Mouse (Mus musculus) lung, embryonic 15.5 days (tissue): ENCODE measurements around the gene Morc2a. TPM values are rescaled to one million over a fixed set of nuclear protein-coding genes. Genes with fewer than 3 reads are reported as not detected.

Experiments
- ATAC-seq: fragments of 200-750 bp; cut with Nextera tagmentation; 2 replicates; pipeline ENCODE4 v1.8.0; 2017; ENCODE audit warnings: moderate number of reproducible peaks, borderline replicate concordance; ENCODE audit not compliant: low FRiP score, low TSS enrichment; ENCODE audit errors: extremely low read depth
- H3K27ac ChIP-seq: fragments of 300-500 bp; sonication (generic); 2 replicates; pipeline ENCODE4 v1.5.1; 2015; ENCODE audit warnings: moderate library complexity, mild to moderate bottlenecking, inconsistent platforms
- H3K27me3 ChIP-seq: fragments of 300-500 bp; sonication (generic); 2 replicates; pipeline ENCODE4 v1.6.1; 2015; ENCODE audit warnings: inconsistent platforms
- H3K36me3 ChIP-seq: fragments of 300-500 bp; sonication (generic); 2 replicates; pipeline ENCODE4 v1.6.1; 2015; ENCODE audit warnings: inconsistent platforms
- H3K4me1 ChIP-seq: fragments of 300-500 bp; sonication (generic); 2 replicates; pipeline ENCODE4 v1.6.1; 2015; ENCODE audit warnings: inconsistent platforms
- H3K4me2 ChIP-seq: fragments of 300-500 bp; sonication (generic); 2 replicates; pipeline ENCODE4 v1.6.1; 2015; ENCODE audit warnings: inconsistent platforms, mild to moderate bottlenecking, moderate library complexity
- H3K4me3 ChIP-seq: fragments of 300-500 bp; sonication (generic); 2 replicates; pipeline ENCODE4 v1.5.1; 2015; ENCODE audit warnings: mild to moderate bottlenecking, inconsistent platforms
- H3K9ac ChIP-seq: fragments of 300-500 bp; sonication (generic); 2 replicates; pipeline ENCODE4 v1.6.1; 2015; ENCODE audit warnings: inconsistent platforms
- H3K9me3 ChIP-seq: fragments of 300-500 bp; sonication (generic); 2 replicates; pipeline ENCODE4 v1.6.1; 2016; ENCODE audit warnings: inconsistent platforms
- WGBS: fragments of 180-500 bp; shearing (Covaris S2); methylation state at CpG from one replicate; pipeline ENCODE4 v1.1.7; 2015; 5-methylcytosine and 5-hydroxymethylcytosine counted together
- polyA plus RNA-seq: library from polyadenylated mRNA; unstranded; fragments of >200 nt; fragmentation: Nextera tagmentation; extraction: Ambion mirVana; gene quantifications from 2 replicates; pipeline ENCODE4 v1.2.1, GENCODE M21; 2015

Gene Morc2a
- polyA plus RNA-seq, 1 experiment from 2014 or later: 28.1 TPM

GRCm38 (mm10) chr11:3650141-3650540 is 1.1 kb downstream of the Morc2a start:
- Histone ChIP-seq H3K27me3 (no peaks in the 10 kb centered on the region), H3K4me3 (peak overlapping the region; percentile 92), H3K4me1 (peaks cover 20% of the 10 kb centered on the region), H3K9ac (no peak overlapping the region; the same call in 1 of the 2 replicates), H3K4me2 (peak overlapping the region; percentile 78), H3K36me3 (peaks cover 22% of the 10 kb centered on the region), H3K27ac (no peak overlapping the region), H3K9me3 (no peaks in the 10 kb centered on the region)
- ATAC-seq: no peak
- 92% methylated on average over 6 of the region's 6 CpGs for WGBS

GRCm38 (mm10) chr11:3661964-3662363 is 13.0 kb downstream of the Morc2a start:
- no peak overlapping the region for H3K9ac ChIP-seq
- H3K9me3 ChIP-seq: no peaks in the 10 kb centered on the region
- no peak for ATAC-seq
- no peaks in the 10 kb centered on the region for H3K27me3 ChIP-seq
- no peak overlapping the region for H3K4me3 ChIP-seq
- no peak overlapping the region for H3K27ac ChIP-seq
- no peaks in the 10 kb centered on the region for H3K4me1 ChIP-seq
- WGBS: 88% methylated on average over 2 of the region's 2 CpGs
- H3K4me2 ChIP-seq: no peak overlapping the region
- peaks cover 45% of the 10 kb centered on the region for H3K36me3 ChIP-seq

GRCm38 (mm10) chr11:3667506-3667905 is 18.5 kb downstream of the Morc2a start:
- Histone ChIP-seq H3K4me1 (no peaks in the 10 kb centered on the region), H3K4me2 (no peak overlapping the region), H3K9ac (no peak overlapping the region), H3K9me3 (no peaks in the 10 kb centered on the region), H3K27ac (no peak overlapping the region), H3K27me3 (no peaks in the 10 kb centered on the region), H3K36me3 (peaks cover 73% of the 10 kb centered on the region), H3K4me3 (no peak overlapping the region)
- 82% methylated on average over 3 of the region's 3 CpGs for WGBS
- ATAC-seq: no peak

- Histone ChIP-seq H3K9me3 (no peaks in the 10 kb centered on the region), H3K27me3 (no peaks in the 10 kb centered on the region), H3K9ac (no peak overlapping the region), H3K27ac (no peak overlapping the region), H3K36me3 (peaks cover 77% of the 10 kb centered on the region), H3K4me1 (no peaks in the 10 kb centered on the region), H3K4me3 (no peak overlapping the region), H3K4me2 (no peak overlapping the region)
- WGBS: 87% methylated on average over 2 of the region's 2 CpGs
- ATAC-seq: no peak
Measured at GRCm38 (mm10) chr11:3668768-3669167, 19.8 kb downstream of the Morc2a start.

- no peaks in the 10 kb centered on the region for H3K4me1 ChIP-seq
- no peak overlapping the region for H3K27ac ChIP-seq
- no peaks in the 10 kb centered on the region for H3K9me3 ChIP-seq
- no peak overlapping the region for H3K9ac ChIP-seq
- no peak for ATAC-seq
- no peak overlapping the region for H3K4me2 ChIP-seq
- H3K36me3 ChIP-seq: peaks cover 77% of the 10 kb centered on the region
- no peak overlapping the region for H3K4me3 ChIP-seq
- no peaks in the 10 kb centered on the region for H3K27me3 ChIP-seq
Measured at GRCm38 (mm10) chr11:3669849-3670248, 20.9 kb downstream of the Morc2a start.

GRCm38 (mm10) chr11:3671000-3671628 is 22.1 kb downstream of the Morc2a start:
- no peak overlapping the region for H3K4me2 ChIP-seq
- H3K9me3 ChIP-seq: no peaks in the 10 kb centered on the region
- H3K36me3 ChIP-seq: peaks cover 83% of the 10 kb centered on the region
- no peak overlapping the region for H3K27ac ChIP-seq
- H3K9ac ChIP-seq: no peak overlapping the region
- H3K4me1 ChIP-seq: no peaks in the 10 kb centered on the region
- WGBS: 97% methylated on average over 1 of the region's 1 CpGs
- no peaks in the 10 kb centered on the region for H3K27me3 ChIP-seq
- no peak for ATAC-seq
- no peak overlapping the region for H3K4me3 ChIP-seq

GRCm38 (mm10) chr11:3674545-3674944 is 25.6 kb downstream of the Morc2a start:
- WGBS: 93% methylated on average over 4 of the region's 4 CpGs
- Histone ChIP-seq H3K4me2 (no peak overlapping the region), H3K9me3 (no peaks in the 10 kb centered on the region), H3K4me3 (no peak overlapping the region), H3K27me3 (no peaks in the 10 kb centered on the region), H3K9ac (no peak overlapping the region), H3K36me3 (peaks cover 88% of the 10 kb centered on the region), H3K27ac (no peak overlapping the region), H3K4me1 (no peaks in the 10 kb centered on the region)
- no peak for ATAC-seq

- Histone ChIP-seq H3K4me1 (no peaks in the 10 kb centered on the region), H3K4me2 (no peak overlapping the region), H3K36me3 (peaks cover 91% of the 10 kb centered on the region), H3K9me3 (no peaks in the 10 kb centered on the region), H3K4me3 (no peak overlapping the region), H3K9ac (no peak overlapping the region), H3K27ac (0 out of 2 replicates have a peak overlapping the region, but pooled peaks have one; percentile 39), H3K27me3 (no peaks in the 10 kb centered on the region)
- 90% methylated on average over 5 of the region's 5 CpGs for WGBS
- ATAC-seq: no peak
Measured at GRCm38 (mm10) chr11:3676423-3676822, 27.4 kb downstream of the Morc2a start.

GRCm38 (mm10) chr11:3677204-3677603 is 28.2 kb downstream of the Morc2a start:
- no peak overlapping the region for H3K4me3 ChIP-seq
- peaks cover 87% of the 10 kb centered on the region for H3K36me3 ChIP-seq
- no peaks in the 10 kb centered on the region for H3K9me3 ChIP-seq
- no peak overlapping the region for H3K4me2 ChIP-seq
- no peaks in the 10 kb centered on the region for H3K4me1 ChIP-seq
- H3K9ac ChIP-seq: no peak overlapping the region
- WGBS: 69% methylated on average over 6 of the region's 6 CpGs
- no peak for ATAC-seq
- no peaks in the 10 kb centered on the region for H3K27me3 ChIP-seq
- no peak overlapping the region for H3K27ac ChIP-seq

- H3K9ac ChIP-seq: no peak overlapping the region
- peaks cover 87% of the 10 kb centered on the region for H3K36me3 ChIP-seq
- H3K9me3 ChIP-seq: no peaks in the 10 kb centered on the region
- no peak for ATAC-seq
- no peaks in the 10 kb centered on the region for H3K4me1 ChIP-seq
- H3K27me3 ChIP-seq: no peaks in the 10 kb centered on the region
- no peak overlapping the region for H3K4me3 ChIP-seq
- no peak overlapping the region for H3K27ac ChIP-seq
- WGBS: 95% methylated on average over 3 of the region's 3 CpGs
- H3K4me2 ChIP-seq: no peak overlapping the region
Measured at GRCm38 (mm10) chr11:3679771-3680170, 30.8 kb downstream of the Morc2a start.

- ATAC-seq: no peak
- Histone ChIP-seq H3K36me3 (peaks cover 82% of the 10 kb centered on the region), H3K4me3 (no peak overlapping the region), H3K4me1 (no peaks in the 10 kb centered on the region), H3K9ac (no peak overlapping the region), H3K27ac (no peak overlapping the region), H3K4me2 (no peak overlapping the region), H3K27me3 (no peaks in the 10 kb centered on the region), H3K9me3 (no peaks in the 10 kb centered on the region)
- 93% methylated on average over 11 of the region's 11 CpGs for WGBS
Measured at GRCm38 (mm10) chr11:3683696-3684095, 34.7 kb downstream of the Morc2a start.

GRCm38 (mm10) chr11:3684232-3684631 is 35.2 kb downstream of the Morc2a start:
- Histone ChIP-seq H3K4me2 (no peak overlapping the region), H3K27ac (no peak overlapping the region), H3K4me3 (no peak overlapping the region), H3K9ac (no peak overlapping the region), H3K9me3 (no peaks in the 10 kb centered on the region), H3K36me3 (peaks cover 83% of the 10 kb centered on the region), H3K4me1 (no peaks in the 10 kb centered on the region), H3K27me3 (no peaks in the 10 kb centered on the region)
- ATAC-seq: no peak
- WGBS: 100% methylated on average over 1 of the region's 1 CpGs
